Mouse (Mus musculus): ENCODE data around the gene Papolb.
A peak's percentile ranks its signal among the peaks of the same experiment; 100 is the strongest.

The Papolb gene

DNA sequence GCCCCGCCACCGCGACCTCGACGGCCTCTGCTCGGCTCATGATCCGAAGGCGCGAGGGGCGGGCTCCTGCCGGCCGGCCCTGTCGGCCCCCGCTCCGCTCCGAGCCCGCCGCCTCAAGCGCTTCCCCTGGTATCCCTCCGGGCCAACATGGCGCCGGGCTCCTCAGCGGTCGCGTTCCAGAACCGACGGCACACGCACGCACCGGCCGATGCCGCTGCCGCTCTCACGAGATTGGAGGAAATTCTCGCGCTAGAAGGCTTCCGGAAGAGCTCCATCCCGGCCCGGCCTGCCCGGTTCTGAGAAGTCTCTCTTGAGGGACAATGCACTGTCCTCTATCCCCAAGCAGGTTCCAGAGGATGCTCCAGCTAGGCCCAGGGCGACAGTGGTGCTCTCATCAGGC is at the start of gene Papolb:
Papolb (minus strand) TSS at position 162 of the 400 bp plus-strand sequence.
- DNase-seq (ENCODE audit: low read depth in 1 of 2, low spot score in 2 of 2) = no peak

DNA sequence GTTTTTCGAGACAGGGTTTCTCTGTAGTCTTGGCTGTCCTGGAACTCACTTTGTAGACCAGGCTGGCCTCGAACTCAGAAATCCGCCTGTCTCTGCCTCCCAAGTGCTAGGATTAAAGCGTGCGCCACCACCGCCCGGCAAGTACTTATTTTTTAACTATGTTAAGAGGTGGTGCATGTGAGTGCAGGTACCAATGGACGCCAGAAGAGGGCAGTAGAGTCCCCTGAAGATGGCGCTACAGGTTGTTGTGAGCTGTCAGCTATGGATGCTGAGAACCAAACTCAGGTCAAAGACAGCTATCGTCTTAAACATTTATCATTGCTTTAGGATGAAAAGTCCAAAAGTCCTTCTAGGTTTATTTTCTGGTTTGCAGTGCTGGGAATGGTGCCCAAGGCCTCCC is 48.3 kb upstream of the Papolb start:
- DNase-seq (ENCODE audit: low read depth in 1 of 2, low spot score in 2 of 2) = no peak

DNA sequence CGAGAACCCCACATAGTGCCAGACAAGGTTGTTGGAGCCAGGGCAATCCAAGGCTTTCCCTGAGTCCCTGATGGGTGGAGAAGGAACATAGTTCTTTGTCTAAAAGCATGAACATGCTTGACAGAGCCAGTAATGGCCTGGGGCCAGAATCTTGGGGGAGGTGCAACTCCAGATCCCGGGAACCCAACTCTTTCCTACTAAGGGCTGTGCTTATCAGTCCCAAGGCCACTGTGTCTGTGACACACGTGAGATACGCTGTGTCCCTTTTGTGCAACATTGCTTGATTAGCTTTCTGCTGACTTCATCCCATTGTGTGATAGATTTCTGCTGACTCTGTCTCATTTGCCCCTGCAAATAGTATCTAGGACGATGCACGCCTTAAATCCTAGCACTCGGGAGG is 47.0 kb upstream of the Papolb start:
- DNase-seq (ENCODE audit: low read depth in 1 of 2, low spot score in 2 of 2) = no peak

DNA sequence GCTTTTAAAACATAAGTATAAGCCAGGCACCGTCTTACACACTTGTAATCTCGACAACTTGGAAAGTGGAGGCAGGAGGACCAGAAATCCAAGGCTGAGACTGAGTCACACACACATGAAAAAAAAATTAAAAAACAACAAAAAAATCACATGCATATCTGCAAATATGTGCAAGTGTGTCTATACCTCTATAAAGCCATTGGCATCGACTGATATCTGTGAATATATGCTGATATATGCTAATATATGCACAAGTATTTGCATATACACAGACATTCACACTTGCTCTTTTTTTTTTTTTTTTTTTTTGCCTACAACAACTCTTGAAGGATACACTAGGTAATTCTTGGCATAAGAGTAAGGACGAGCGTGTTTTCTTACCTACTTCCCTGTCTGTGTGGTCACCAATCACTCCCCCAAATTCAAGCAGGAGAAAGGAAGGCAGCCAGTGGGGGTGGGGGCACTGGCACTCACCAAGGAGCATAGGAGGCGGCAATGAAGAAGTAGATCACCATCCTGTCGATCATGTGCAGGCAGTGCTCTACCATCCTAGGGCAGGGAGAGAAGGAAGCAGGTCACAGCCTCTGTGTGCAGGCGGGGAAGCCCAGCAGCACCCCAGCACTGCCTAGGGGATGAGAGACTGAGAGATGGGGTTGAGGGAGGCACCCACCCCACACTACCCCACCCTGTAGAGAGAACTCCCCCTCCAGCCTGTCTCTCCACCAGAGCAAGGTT is 44.6 kb upstream of the Papolb start:
- DNase-seq (ENCODE audit: low read depth in 1 of 2, low spot score in 2 of 2) = no peak

DNA sequence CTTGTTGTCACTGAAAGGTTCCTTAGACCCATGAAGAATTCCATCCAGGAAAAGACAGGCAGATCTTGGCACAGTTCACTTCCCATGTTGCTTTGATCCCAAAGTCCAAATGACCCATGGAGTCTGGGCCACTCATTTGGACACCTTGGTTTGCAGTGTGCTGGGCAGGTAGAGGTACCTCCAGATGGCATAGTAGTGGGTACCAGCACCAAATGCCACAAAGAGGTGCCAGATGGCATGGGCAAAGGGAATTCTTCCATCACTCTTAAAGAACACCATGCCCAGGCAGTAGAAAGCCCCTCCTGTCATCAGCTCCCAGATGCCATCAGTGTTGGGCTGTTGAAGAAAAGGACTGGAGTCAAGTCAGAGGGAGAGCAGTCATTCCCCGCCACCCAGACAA is 34.7 kb upstream of the Papolb start:
- DNase-seq (ENCODE audit: low read depth in 1 of 2, low spot score in 2 of 2) = no peak

DNA sequence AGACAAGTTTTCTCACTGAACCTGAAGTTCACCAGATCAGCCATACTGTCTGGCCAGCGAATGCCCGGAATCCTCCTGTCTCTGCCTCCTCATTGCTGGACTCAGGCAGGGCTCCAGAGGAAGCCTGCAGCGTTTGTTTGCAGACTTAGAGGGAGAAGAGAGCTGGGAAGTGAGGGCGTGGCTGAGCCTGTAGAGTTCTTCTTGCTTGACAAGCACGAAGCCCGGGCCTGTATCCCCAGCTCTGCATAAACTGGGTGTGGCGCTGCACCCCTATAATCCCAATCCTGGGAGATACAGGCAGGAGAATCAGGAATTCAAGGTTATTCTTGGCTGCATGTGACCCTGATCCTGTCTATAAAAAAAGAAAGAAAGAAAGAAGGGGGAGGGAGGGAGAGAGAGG is 30.4 kb upstream of the Papolb start:
- no peak for DNase-seq (ENCODE audit: low read depth in 1 of 2, low spot score in 2 of 2)

DNA sequence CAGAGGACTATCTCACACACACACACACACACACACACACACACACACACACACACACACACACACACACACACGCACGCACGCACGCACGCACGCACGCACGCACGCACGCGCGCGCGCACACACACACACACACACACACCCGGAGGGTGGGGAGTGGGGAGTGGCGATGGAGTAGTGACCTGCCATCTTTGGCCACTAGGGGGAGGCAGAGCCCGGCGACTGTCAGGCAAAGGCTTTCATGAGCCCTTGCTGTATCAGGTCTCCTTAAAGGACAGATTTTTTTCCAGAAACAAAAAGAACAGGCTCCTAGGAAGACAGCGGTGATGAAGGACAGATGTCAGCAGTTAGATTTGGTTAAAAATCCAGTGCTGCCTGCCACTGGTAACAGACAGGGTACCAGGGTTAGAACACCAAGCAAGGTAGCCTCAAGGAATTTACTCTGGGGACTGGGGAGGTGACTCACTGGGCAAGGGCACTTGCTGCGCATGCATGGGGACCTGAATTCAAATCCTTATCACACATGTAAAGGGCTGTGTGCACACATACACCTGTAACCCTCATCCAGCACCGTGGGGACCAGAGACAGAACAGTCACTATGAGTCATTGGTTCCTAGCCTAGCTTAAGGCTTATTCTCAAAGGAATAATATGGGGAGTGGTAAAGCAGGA is 27.7 kb upstream of the Papolb start:
- no peak for DNase-seq (ENCODE audit: low read depth in 1 of 2, low spot score in 2 of 2)

DNA sequence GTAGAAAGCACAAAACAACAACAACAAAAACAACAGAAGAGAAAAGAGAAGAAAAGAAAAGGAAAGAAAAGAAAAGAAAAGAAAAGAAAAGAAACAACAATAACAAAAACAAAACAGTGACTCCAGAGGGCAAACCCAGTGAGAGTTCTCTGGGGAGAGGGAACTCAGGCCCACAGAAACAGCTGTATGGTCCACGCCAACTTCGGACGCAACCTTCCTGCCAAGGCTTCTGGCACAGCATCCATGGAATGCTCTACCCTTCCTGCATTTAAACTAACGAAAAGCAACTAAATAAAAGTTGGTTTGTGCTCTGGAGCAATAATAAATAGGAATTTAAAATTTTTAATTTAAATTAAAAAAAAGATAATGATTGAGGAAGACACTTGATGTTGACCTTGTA is 26.8 kb upstream of the Papolb start:
- no peak for DNase-seq (ENCODE audit: low read depth in 1 of 2, low spot score in 2 of 2)

DNA sequence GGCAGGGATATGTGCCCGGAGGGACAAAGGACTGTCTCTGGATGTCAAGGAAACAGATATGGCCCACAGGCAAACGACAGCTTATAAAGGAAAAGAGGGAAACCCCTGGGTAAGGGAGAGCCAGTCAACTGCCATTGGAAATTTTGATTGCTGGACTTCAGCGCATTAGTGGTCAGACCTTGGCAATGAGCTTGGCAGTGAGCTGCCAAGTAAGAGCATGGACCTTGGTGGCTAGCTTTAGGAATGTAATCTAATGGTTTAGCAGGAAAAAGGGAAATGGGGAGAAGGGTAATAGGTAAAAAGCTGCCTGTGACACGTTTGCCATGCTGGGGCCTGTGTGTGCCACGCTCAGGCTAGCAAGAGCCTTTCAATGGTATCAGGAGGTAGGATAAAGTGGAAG is 26.0 kb upstream of the Papolb start:
- DNase-seq (ENCODE audit: low read depth in 1 of 2, low spot score in 2 of 2) = no peak

DNA sequence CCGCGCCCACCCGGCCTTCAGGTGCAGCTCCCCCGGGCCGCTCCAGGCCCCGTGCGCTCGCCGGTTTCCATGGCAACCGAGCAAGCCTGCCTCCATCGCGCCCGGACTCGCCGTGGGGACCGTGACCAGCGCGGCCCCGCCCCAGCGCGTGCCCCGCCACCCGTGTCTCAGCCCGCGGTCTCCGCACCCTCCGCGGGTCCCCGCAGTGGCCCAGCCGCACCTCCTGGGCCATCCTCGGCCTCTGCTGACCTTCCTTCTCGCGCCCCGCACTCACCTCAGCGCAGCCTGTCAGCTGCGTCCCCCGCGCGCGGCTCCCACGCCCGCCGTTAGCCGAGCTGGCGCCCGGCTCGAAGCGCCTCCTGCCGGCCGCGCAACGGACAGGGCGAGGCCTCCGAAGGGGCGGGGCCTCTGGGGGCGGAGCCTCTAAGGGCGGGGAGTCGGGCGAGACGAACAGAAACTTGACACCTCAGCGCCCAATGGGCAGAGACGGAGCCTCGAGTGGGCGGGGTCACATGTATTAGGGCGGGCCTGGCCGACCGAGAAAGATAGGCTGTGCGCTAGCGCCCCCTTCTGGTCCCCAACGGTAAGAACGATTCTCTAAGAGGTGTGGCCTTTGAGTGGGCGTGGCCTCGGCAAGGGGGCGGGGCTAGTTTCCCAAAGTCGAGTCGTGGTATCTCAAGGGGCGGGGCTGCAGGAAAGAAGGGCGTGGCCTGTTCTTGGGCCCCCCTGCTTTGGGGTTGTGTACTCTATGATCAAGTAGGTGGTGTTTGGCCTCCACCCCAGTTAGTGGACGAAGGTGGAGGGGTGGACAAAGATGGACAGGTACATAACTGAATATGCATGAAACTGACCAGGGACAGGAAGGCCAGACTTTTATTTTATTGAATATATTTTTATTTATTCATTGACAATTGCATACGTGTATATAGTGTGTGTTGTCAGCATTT is 21.1 kb upstream of the Papolb start, which contains the start of gene Radil:
Radil (minus strand) TSS at position 393 of the 947 bp plus-strand sequence.
- DNase-seq (ENCODE audit: low read depth in 1 of 2, low spot score in 2 of 2) = peak; percentile 53 to 58

DNA sequence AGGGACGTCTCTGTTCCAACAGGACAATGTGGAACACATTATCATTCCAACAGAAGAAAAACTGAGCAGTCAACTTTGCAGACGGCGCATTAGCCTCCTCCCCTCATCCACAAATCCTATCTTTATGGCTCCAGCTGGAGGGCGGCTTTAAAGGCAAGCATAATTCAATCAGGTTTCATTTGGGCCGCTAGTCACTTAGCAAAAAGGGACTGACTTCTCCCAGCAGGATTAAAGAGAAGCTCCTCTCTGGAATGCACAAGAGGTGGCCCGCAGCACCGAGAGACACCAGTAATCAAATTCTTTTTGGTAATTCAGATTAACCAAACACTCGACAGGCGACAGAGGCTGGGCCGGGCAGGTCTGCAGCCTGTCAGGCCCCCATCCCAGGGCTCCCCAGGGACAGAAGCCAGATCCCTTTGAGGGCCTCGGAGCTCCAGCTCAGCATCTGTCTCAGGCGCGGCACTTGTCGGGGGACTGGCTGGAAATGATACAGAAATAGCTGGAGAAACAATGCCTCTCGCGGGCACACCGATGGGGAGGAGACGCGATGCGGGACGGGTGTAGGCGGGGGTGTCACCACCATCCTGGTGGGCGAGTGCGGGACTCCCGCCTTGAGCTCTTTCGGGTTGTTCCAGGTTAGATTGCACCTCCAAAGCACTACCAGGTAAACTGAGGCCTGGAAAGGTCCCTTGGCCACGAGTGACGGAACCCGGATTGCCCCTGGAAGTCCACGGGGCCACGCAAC is 20.3 kb upstream of the Papolb start:
- DNase-seq (ENCODE audit: low read depth in 1 of 2, low spot score in 2 of 2) = no peak

DNA sequence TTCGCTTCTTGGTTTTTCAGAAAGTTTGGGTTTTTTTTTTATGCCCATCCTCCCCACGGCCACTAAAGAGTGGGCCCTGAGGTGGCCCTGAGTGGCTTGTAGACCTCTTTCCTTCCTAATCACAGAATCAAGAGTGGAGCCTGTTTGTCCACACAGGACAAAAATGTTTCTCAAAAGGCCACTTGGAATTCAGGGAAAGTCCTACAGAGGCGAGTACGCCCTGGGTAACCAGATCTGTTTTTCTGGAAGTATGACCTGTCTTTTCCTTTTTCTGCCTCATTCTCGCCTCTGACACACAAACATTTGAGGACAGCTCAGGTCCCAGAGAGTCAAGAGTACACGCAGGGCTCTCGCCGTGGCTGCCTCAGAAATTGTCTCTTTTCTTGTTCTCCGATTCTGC is 19.6 kb upstream of the Papolb start:
- no peak for DNase-seq (ENCODE audit: low read depth in 1 of 2, low spot score in 2 of 2)

DNA sequence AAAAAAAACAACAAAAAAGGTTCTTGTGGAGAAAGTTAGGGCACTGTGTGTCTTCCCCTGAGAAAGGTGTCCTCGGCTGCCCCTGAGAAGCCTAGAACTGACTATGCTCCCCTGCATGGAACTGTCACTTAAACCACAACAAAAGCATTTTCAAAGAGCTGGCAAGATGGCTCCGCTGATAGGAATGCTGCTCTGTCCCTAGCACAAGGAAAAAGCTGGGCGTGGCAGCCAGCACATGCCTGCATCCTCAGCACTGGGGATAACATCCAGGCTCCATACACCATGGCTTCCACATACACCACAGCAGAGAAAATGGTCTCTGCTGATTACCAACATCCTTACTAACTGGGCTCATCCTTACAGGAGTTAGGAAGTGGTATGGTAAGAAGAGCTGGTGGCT is 17.2 kb upstream of the Papolb start:
- DNase-seq (ENCODE audit: low read depth in 1 of 2, low spot score in 2 of 2) = no peak

DNA sequence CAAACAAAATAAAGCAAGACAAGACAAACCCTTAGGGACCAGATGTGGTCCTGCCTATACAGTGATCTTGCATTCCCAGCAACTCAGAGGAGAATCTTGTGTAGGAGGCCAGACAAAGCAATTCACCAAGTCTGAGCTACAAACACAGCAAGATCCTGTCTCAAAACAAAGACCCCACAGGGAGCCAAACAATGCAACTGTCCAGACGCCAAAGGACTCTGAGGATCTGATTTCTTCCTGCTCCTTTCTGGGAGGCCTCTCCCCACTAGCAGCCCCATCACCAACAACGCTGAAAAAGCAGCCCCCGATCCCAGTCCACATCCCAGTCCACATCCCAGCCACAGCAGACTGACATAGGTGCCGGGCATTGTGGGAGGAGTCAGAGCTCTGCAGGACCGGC is 16.5 kb upstream of the Papolb start:
- no peak for DNase-seq (ENCODE audit: low read depth in 1 of 2, low spot score in 2 of 2)

DNA sequence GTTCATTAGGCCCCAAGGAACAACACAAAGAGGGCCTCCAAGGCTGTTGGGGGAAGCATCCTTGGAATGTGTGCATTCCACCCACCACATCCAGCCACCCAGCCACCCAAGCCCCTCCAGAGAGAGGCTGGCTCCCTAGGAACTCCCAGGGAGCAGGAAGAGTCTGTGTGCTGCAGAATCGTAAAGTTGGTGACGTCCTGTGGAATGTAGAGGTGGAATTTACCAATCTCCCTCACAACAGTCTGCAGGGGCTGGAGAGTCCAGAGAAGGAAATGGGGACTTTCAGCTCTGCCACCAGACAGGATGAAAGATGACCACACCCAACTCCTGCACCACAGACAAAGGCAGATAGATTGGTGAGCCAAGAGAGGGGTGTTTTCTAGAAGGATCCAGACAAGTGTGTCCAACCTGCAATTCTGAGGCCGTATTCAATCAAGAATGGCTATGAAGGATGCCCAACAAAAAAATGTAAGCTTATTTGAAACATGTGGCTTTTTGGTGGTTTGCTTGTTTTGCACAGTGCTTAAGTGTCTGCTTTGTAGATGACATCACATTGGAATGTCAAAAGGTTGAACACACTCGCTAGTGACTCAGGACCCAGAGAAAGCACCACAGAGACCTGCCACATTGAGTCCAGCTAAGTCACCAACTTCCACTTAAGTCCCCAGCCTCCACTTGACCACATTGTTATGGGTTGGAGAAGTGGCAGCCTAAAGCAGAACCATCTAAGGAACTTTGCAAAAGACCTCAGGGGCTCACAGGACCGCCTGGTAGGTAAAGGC is 15.3 kb upstream of the Papolb start:
- no peak for DNase-seq (ENCODE audit: low read depth in 1 of 2, low spot score in 2 of 2)

DNA sequence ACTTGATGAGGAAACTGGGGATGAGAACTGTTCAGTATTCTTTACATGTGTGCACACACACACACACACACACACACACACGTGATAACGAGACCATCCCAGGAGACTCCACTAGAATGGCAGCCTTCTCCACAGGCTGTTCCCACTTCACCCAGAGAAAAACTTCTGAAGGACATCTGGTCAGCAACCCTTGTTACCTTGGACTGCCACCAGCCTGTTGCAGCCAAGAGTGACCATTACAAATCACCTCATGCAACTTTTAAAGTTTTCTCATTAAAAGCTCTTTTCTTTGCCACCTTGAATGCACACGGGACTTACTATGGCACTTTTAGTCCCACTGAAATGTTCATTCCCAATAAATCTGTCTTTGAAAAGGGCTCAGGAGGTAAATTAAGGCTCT is 7.4 kb upstream of the Papolb start:
- DNase-seq (ENCODE audit: low read depth in 1 of 2, low spot score in 2 of 2) = no peak

DNA sequence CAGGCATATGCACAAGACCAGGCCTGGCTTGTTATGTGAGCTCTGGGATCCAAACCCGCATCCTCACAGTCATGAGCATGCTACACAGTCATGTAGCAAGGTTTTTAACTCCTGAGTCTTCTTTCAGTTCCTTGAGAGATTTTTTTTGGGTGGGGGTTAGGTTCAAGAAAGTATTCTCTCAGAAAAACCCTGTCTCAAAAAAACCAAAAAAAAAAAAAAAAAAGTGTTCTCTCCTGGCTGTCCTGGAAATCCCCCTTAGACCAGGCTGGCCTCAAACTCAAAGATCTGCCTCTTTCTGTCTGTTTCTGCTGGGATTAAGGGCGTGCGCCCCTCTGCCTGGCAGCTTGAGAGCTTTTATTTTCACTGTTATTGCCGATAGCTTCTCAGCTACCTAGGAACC is 5.5 kb upstream of the Papolb start:
- DNase-seq (ENCODE audit: low read depth in 1 of 2, low spot score in 2 of 2) = no peak

DNA sequence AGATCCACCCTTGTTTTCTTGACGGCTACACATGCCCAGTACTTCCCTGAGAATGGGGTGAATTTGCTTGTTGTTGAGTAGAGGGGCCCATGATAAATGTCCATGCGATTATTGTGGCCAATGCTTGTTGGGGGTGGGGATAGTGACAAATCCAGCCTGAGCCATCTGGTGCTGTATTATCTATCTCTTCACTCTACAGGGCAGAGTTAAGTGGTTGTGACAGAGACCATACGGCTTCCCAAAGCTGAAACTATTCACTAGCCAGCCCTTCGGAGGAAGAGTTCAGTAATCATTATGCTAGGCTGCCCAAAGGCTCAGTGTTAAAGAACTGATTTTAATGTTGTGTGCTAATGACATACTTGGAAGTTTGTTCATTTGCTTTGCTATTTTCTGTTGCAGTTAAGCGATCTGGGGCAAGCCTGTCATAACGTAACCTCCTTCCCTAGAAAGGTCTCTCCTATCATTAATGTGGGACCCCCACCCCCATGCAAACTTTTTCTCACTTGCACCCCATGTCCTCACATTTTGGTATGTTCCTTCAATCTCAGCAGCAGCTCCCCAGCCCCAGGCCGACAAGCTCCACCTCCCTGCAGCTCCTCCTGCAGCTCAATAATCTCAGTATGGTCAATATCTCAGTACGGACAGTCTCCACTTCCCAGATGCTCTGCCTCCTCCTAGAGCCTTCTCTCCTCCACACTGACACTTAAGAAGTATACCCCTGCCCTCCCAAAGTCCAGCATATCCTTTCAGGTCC is 5.0 kb downstream of the Papolb start:
- DNase-seq (ENCODE audit: low read depth in 1 of 2, low spot score in 2 of 2) = no peak

DNA sequence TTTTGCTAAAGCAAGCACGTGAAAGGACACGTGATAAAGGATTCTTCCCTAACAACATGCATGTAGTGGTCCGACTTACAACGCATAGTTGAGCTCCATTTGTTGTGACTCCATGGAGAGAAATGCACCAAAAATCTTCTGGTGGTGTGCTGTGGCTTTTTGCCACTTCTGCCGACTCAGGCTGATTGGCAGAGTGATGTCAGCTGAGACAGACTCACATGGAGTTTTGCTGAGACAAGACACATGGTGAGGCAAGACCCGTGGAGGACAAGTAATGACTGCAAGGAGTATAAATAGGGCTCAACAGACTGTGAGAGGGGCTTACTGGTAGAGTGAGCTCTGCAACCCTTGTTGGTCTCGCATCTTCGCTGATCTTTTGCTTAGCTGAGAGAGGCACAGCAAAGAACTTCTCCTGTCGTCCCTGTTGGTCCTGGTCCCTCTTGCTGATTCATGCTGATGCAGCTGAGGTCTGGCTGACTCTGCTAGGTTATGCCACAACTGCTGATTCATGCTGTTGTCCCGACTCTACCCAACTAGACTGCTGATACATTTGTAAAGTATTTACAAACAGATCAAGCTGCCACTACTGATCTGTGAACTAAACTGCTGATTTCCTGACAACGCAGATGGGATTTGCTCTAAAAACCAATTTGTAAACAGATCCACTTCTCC is 8.5 kb downstream of the Papolb start:
- no peak for DNase-seq (ENCODE audit: low read depth in 1 of 2, low spot score in 2 of 2)
